Mouse (Mus musculus) neural tube, embryonic 15.5 days (tissue): Measurements from ENCODE around the gene Ifitm2. TPM values are rescaled to one million over a fixed set of nuclear protein-coding genes. Genes with fewer than 3 reads are reported as not detected.
A peak's percentile ranks its signal among the peaks of the same experiment; 100 is the strongest.

Experiments used
- ATAC-seq: fragments of 200-750 bp; cut with Nextera tagmentation; 2 replicates; pipeline ENCODE4 v1.8.0; 2017; ENCODE audit warnings: mild to moderate bottlenecking, moderate TSS enrichment, moderate library complexity; ENCODE audit not compliant: low FRiP score
- H3K27ac ChIP-seq: fragments of 300-500 bp; sonication (generic); replicated peaks from 2 replicates; pipeline ENCODE4 v1.5.1; 2015; ENCODE audit warnings: mild to moderate bottlenecking, inconsistent platforms
- H3K27me3 ChIP-seq: fragments of 300-500 bp; sonication (generic); replicated peaks from 2 replicates; pipeline ENCODE4 v1.6.1; 2015; ENCODE audit warnings: inconsistent platforms
- H3K36me3 ChIP-seq: fragments of 300-500 bp; sonication (generic); 2 replicates; pipeline ENCODE4 v1.6.1; 2015; ENCODE audit warnings: inconsistent platforms
- H3K4me1 ChIP-seq: fragments of 300-500 bp; sonication (generic); 2 replicates; pipeline ENCODE4 v1.6.1; 2015; ENCODE audit warnings: inconsistent platforms
- H3K4me2 ChIP-seq: fragments of 300-500 bp; sonication (generic); 2 replicates; pipeline ENCODE4 v1.6.1; 2015; ENCODE audit warnings: inconsistent platforms, mild to moderate bottlenecking, moderate library complexity
- H3K4me3 ChIP-seq: fragments of 300-500 bp; sonication (generic); replicated peaks from 2 replicates; pipeline ENCODE4 v1.5.1; 2015; ENCODE audit warnings: mild to moderate bottlenecking, inconsistent platforms
- H3K9ac ChIP-seq: fragments of 300-500 bp; sonication (generic); replicated peaks from 2 replicates; pipeline ENCODE4 v1.6.1; 2015; ENCODE audit warnings: mild to moderate bottlenecking, inconsistent platforms
- H3K9me3 ChIP-seq: fragments of 300-500 bp; sonication (generic); replicated peaks from 2 replicates; pipeline ENCODE4 v1.6.1; 2016; ENCODE audit warnings: inconsistent platforms
- whole genome bisulfite sequencing: fragments of 180-500 bp; shearing (Covaris S2); methylation state at CpG from one replicate; pipeline ENCODE4 v1.1.7; 2015; ENCODE audit warnings: mixed read lengths; 5-methylcytosine and 5-hydroxymethylcytosine counted together
- polyA plus RNA-seq: library from polyadenylated mRNA; unstranded; fragments of >200 nt; fragmentation: Nextera tagmentation; extraction: Ambion mirVana; gene quantifications from 2 replicates; pipeline ENCODE4 v1.2.1, GENCODE M21; 2015

Gene Ifitm2
- polyA plus RNA-seq, 1 experiment from 2014 or later: 197 TPM

DNA sequence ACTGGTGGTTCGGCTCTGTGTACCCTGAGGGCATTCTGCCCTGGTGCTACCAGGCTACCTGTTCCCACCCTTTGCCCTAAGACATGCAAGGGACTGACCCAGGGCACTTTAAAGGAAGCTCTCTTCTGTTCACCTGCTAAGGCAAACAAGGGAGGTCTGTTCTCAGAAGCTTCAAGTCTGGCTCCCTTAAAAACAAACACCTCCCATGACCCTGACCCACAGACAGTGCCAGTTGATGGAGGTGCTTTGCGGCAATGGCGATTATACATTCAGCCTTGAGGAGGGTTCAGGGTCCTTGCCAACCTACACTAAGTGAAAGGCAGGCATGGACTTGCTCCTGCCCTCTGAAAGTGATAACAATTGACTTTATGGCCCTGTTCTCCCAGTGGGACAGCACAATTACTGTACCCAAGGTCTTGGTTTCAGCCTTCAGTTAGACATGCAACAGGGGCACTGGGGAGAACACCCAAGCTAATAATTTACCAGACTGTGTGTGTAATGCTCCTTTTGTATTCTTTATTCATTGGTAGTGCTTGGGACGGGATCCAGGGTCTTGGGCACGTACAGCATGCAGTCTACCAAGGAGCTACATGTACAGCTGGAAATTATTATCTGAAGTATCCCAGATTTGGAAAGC is 42.8 kb downstream of the Ifitm2 start:
- Histone ChIP-seq H3K4me2 (no peak overlapping the region), H3K4me3 (no peak overlapping the region), H3K4me1 (peaks cover 5% of the 10 kb centered on the region), H3K27ac (no peak overlapping the region), H3K36me3 (no peaks in the 10 kb centered on the region), H3K9ac (no peak overlapping the region), H3K27me3 (0 out of 2 replicates have a peak, but pooled peaks cover under 1% of the 10 kb centered on the region), H3K9me3 (no peaks in the 10 kb centered on the region)
- no peak for ATAC-seq
- 53% methylated on average over 5 of the region's 5 CpGs for WGBS

DNA sequence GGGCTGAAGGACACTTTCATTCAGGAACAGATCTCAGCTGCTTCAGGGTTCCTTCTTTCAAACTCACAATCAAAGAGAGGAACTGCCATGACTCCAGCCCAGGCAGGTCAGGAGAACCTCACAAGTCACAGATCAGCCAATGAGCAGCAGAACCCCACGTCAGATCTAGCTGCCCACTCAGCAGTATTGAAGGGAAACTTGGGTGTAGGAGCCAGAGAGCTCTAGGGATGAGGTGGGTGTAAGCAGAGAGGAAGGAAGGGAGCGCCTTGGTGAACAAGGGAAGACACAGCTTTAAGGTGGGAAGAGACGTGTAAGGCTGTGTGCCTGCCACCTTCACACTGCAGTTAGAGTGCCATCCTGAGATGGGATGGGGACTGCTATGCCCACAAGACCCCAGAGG is 43.5 kb downstream of the Ifitm2 start:
- no peaks in the 10 kb centered on the region for H3K36me3 ChIP-seq
- no peaks in the 10 kb centered on the region for H3K9me3 ChIP-seq
- WGBS: 69% methylated on average over 3 of the region's 3 CpGs

DNA sequence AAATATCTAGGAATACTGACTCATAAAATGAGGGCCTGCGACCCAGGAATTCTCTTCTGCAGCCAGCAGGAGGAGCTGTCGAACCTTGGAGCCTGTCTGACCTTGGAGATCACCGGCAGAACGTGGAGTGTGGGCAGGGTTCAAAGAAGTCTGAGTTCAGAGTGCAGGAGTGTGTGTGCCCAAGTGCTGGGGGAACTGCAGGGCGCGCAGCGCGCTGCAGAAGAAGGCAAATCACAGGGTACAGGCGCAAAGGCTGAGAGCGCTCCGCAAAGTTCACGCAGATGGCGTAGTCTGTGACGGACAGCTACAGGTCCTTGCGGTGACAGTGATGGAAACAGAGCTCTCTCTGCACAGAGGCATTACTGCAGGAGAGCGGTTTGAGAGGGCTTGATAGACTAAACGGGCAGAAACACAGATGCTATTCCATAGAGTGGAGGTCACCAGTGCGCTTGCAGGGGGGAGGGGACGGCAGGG is 47.1 kb downstream of the Ifitm2 start:
- ATAC-seq: 0 out of 2 replicates have a peak, but pooled peaks have one; percentile 53
- peaks cover 5% of the 10 kb centered on the region for H3K4me1 ChIP-seq
- no peaks in the 10 kb centered on the region for H3K9me3 ChIP-seq
- H3K36me3 ChIP-seq: no peaks in the 10 kb centered on the region
- WGBS: 2% methylated on average over 19 of the region's 19 CpGs
- H3K4me2 ChIP-seq: peak overlapping the region; percentile 85
- H3K27me3 ChIP-seq: no peaks in the 10 kb centered on the region
- H3K4me3 ChIP-seq: peak overlapping the region; percentile 43
- peak overlapping the region; percentile 43; the same call in 1 of the 2 replicates for H3K9ac ChIP-seq
- no peak overlapping the region for H3K27ac ChIP-seq

More for the DNA sequence above, 43.5 kb downstream of the Ifitm2 start:
- Histone ChIP-seq H3K4me2 (no peak overlapping the region), H3K27me3 (no peaks in the 10 kb centered on the region), H3K27ac (no peak overlapping the region), H3K9ac (no peak overlapping the region), H3K4me1 (peaks cover 5% of the 10 kb centered on the region), H3K4me3 (no peak overlapping the region)
- no peak for ATAC-seq

DNA sequence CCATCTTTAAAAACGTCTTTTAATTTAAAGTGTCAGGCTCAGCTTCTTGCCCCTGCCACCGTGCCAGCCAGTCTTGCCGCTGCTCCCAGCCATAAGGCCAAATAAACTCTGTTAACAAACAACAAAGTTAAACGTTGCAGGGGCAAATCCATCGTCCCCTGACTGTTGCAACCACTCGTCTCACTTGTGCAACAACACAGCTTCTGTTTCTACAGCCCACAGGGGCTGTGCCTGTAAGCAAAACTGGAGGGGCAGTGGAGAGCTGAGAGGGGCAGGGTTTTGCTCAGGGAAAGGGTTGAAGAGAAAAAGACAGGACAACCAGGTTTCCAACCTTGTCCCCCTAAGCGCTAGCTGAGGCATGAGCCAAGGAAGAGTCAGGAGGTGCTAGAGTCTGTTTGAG is 47.6 kb downstream of the Ifitm2 start:
- no peak overlapping the region for H3K9ac ChIP-seq

DNA sequence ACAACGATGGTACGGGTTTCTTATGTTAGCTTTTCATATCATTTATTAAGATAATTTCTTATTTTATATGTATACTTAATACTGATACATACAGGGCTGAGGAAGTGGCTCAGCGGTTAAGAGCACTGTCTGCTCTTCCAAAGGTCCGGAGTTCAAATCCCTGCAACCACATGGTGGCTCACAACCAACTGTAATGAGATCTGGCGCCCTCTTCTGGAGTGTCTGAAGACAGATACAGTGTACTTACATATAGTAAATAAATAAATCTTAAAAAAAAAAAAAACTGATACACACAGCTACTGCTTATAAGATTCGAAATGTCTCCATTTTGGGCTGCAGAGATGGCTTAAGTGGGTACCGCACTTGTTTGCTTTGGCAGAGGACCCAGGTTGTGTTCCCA is 48.1 kb downstream of the Ifitm2 start:
- Histone ChIP-seq H3K4me3 (no peak overlapping the region), H3K4me1 (peaks cover 12% of the 10 kb centered on the region), H3K9me3 (no peaks in the 10 kb centered on the region), H3K36me3 (no peaks in the 10 kb centered on the region), H3K27me3 (no peaks in the 10 kb centered on the region), H3K4me2 (no peak overlapping the region), H3K27ac (no peak overlapping the region), H3K9ac (no peak overlapping the region)
- no peak for ATAC-seq
- 86% methylated on average over 7 of the region's 7 CpGs for WGBS

More for the DNA sequence above, 47.6 kb downstream of the Ifitm2 start:
- Histone ChIP-seq H3K27me3 (no peaks in the 10 kb centered on the region), H3K4me2 (no peak overlapping the region), H3K36me3 (no peaks in the 10 kb centered on the region), H3K4me3 (no peak overlapping the region), H3K27ac (no peak overlapping the region), H3K4me1 (peaks cover 8% of the 10 kb centered on the region), H3K9me3 (no peaks in the 10 kb centered on the region)
- 49% methylated on average over 7 of the region's 7 CpGs for WGBS
- ATAC-seq: no peak

DNA sequence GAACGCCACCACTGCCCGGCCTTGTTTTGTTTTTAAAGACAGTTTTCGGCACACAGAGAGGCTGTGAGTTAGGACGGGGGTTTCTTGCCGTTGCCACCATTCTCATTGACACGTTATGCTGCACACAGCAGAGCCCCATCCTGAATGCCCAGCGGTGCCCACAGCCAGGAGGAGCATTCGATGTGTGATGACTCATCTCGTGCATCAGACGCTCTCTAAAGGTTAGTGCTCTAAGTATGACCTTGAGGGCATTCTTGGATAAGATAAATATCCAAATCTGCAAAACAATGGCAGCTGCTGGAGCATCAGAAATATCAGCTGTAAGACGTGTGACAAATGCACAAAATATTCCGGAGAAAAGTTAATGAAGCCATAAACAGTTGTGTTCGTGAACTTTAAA is 48.7 kb downstream of the Ifitm2 start:
- Histone ChIP-seq H3K9me3 (no peaks in the 10 kb centered on the region), H3K9ac (no peak overlapping the region), H3K27ac (no peak overlapping the region), H3K27me3 (no peaks in the 10 kb centered on the region), H3K4me2 (no peak overlapping the region), H3K36me3 (no peaks in the 10 kb centered on the region), H3K4me3 (no peak overlapping the region), H3K4me1 (peaks cover 12% of the 10 kb centered on the region)
- no peak for ATAC-seq
- WGBS: 84% methylated on average over 13 of the region's 13 CpGs

DNA sequence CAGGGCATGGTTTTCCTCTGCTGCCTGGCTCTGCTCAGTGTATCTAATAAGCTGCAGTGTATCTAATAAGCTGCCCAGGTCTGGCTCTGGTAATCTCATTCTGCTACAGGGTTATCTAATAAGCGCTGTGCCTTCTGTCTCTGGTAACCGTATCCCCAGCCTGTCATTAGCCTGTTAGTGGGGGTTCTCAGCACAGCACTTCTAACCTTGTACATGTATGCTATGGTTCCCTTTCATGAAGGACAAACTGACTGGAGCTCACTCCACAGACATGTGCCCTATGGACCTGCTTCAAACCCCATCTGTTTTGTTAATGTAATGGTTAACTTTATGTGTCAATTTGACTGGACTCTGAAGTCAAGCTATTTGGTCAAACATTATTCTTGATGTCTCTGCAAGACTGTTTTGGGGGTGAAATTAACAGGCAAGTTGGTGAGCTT is 50.1 kb downstream of the Ifitm2 start:
- Histone ChIP-seq H3K27me3 (no peaks in the 10 kb centered on the region), H3K9ac (no peak overlapping the region), H3K4me3 (no peak overlapping the region), H3K4me2 (no peak overlapping the region), H3K27ac (no peak overlapping the region), H3K4me1 (peaks cover 12% of the 10 kb centered on the region), H3K9me3 (no peaks in the 10 kb centered on the region), H3K36me3 (no peaks in the 10 kb centered on the region)
- 91% methylated on average over 2 of the region's 2 CpGs for WGBS
- ATAC-seq: no peak

Other genes with a start within 250 kb of the Ifitm2 start
- not detected in 2 replicates for gene Cyp2e1, start 192.2 kb downstream of the Ifitm2 start, polyA plus RNA-seq
- gene Syce1, start 168.1 kb downstream of the Ifitm2 start, polyA plus RNA-seq: 0.47 and 0.73 TPM in 2 replicates
- 29.4 and 33.1 TPM in 2 replicates for gene Zfp941, start 133.8 kb downstream of the Ifitm2 start, polyA plus RNA-seq
- 0.23 and 0.46 TPM in 2 replicates for gene Urah, start 121.0 kb downstream of the Ifitm2 start, polyA plus RNA-seq
- not detected in 2 replicates for gene Scgb1c1, start 110.4 kb downstream of the Ifitm2 start, polyA plus RNA-seq
- not detected in 2 replicates for gene Odf3, start 108.2 kb downstream of the Ifitm2 start, polyA plus RNA-seq
- gene Gm45785, start 99.7 kb downstream of the Ifitm2 start, polyA plus RNA-seq: not detected in 2 replicates
- 91.9 and 94.8 TPM in 2 replicates for gene Ric8a, start 99.0 kb downstream of the Ifitm2 start, polyA plus RNA-seq
- gene Bet1l, start 98.4 kb downstream of the Ifitm2 start, polyA plus RNA-seq: 45.8 and 49.1 TPM in 2 replicates
- 253 and 254 TPM in 2 replicates for gene Psmd13, start 74.0 kb downstream of the Ifitm2 start, polyA plus RNA-seq
- gene Sirt3, start 73.7 kb downstream of the Ifitm2 start, polyA plus RNA-seq: 61.9 and 67.8 TPM in 2 replicates
- 1.5 and 4.8 TPM in 2 replicates for gene Cox8b, start 55.5 kb downstream of the Ifitm2 start, polyA plus RNA-seq
- gene Nlrp6, start 35.1 kb downstream of the Ifitm2 start, polyA plus RNA-seq: 0.67 and 5.6 TPM in 2 replicates
- gene Pgghg, start 14.6 kb downstream of the Ifitm2 start, polyA plus RNA-seq: 6.3 and 10.2 TPM in 2 replicates
- gene Ifitm5, start 5.7 kb downstream of the Ifitm2 start, polyA plus RNA-seq: 3.0 and 4.5 TPM in 2 replicates
- not detected in 2 replicates for gene Gm45717, start 50 bp downstream of the Ifitm2 start, polyA plus RNA-seq
- gene Ifitm1, start 11.2 kb upstream of the Ifitm2 start, polyA plus RNA-seq: 20.6 and 115 TPM in 2 replicates
- 50.1 and 243 TPM in 2 replicates for gene Ifitm3, start 54.8 kb upstream of the Ifitm2 start, polyA plus RNA-seq
- 1.7 and 1.8 TPM in 2 replicates for gene Ifitm6, start 61.9 kb upstream of the Ifitm2 start, polyA plus RNA-seq
- not detected in 2 replicates for gene Gm17387, start 73.1 kb upstream of the Ifitm2 start, polyA plus RNA-seq
- gene B4galnt4, start 105.1 kb upstream of the Ifitm2 start, polyA plus RNA-seq: 39.3 and 51.2 TPM in 2 replicates
- gene Pkp3, start 122.2 kb upstream of the Ifitm2 start, polyA plus RNA-seq: 0.18 and 8.4 TPM in 2 replicates
- 3.3 and 7.8 TPM in 2 replicates for gene Sigirr, start 144.6 kb upstream of the Ifitm2 start, polyA plus RNA-seq
- gene Ano9, start 161.8 kb upstream of the Ifitm2 start, polyA plus RNA-seq: 0.60 and 1.4 TPM in 2 replicates
- 83.2 and 86.7 TPM in 2 replicates for gene Ptdss2, start 166.4 kb upstream of the Ifitm2 start, polyA plus RNA-seq
- 50.0 and 69.8 TPM in 2 replicates for gene Rnh1, start 216.9 kb upstream of the Ifitm2 start, polyA plus RNA-seq
- gene Hras, start 238.0 kb upstream of the Ifitm2 start, polyA plus RNA-seq: 166 and 188 TPM in 2 replicates
- gene Lrrc56, start 238.2 kb upstream of the Ifitm2 start, polyA plus RNA-seq: 9.0 and 9.1 TPM in 2 replicates